Comparison of ENCODE assay signal across 8 mouse cellular contexts in the genomic region with DNA sequence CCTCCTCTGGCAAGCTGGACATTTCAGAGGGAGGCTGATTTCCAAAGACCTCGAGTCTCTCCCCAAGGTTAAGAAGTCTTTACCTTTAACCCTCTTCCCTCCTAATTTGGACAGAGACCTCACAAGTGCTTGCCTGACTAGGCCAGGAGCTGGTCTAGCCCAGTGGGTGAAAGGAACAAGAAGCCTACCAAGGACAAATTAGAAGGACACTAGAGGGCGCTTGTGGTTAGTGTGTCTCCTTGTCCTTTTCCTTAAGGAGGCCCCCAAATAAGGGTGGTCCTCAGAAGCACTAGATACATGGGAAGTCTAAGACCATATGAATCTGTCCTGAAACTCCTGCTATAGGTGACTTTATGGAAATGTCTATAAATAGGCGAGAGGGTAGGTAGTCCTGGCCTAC. TPM values are rescaled to one million over a fixed set of nuclear protein-coding genes. Genes with fewer than 3 reads are reported as not detected.
A peak's percentile ranks its signal among the peaks of the same experiment; 100 is the strongest.
DNase-seq lines count a peak whose midpoint lies in the region; ATAC-seq and TF ChIP-seq lines count a peak whose summit lies in the region.

No protein-coding gene starts in this region.

- peak overlapping the region; percentile 68 for H3K27ac ChIP-seq in heart, adult 2 months
- H3K27ac ChIP-seq in heart, embryonic 11.5 days (ENCODE audit: low read depth, low read length), result no peak overlapping the region

- no peak overlapping the region for H3K9ac ChIP-seq in heart, adult 2 months (ENCODE audit: low read depth, low read length)
- H3K9ac ChIP-seq in heart, embryonic 11.5 days (ENCODE audit: low read depth, low read length), result no peak overlapping the region

- no peak for ATAC-seq in heart, embryonic 11.5 days (replicated peaks; ENCODE audit: insufficient number of reproducible peaks, low FRiP score, low TSS enrichment)
- peak; percentile 48 for ATAC-seq in granulocyte monocyte progenitor cell, adult 5-6 weeks (replicated peaks; ENCODE audit: poor library complexity, severe bottlenecking)
- peak; percentile 57 for ATAC-seq in megakaryocyte progenitor cell, adult 5-6 weeks (replicated peaks; ENCODE audit: poor library complexity)

- peak in 1 of 2 experiments; percentile 39 for DNase-seq in heart, adult 2 months
- DNase-seq in urinary bladder, postnatal 14 days (ENCODE audit: low spot score), result peak; percentile 32
- no peak for DNase-seq in urinary bladder, adult 18-20 months (ENCODE audit: low spot score in 2 of 2)
- no peak for DNase-seq in right cerebral cortex, postnatal 4 days
- no peak for DNase-seq in layer of hippocampus, adult 9-11 months

- H3K36me3 ChIP-seq in heart, adult 2 months (ENCODE audit: control insufficient read depth, insufficient read depth, low read length), result peaks cover 26% of the 10 kb centered on the region
- H3K36me3 ChIP-seq in heart, embryonic 11.5 days (ENCODE audit: control insufficient read depth, insufficient read depth, low read length), result peaks cover 42% of the 10 kb centered on the region

- H3K79me2 ChIP-seq in heart, adult 2 months (replicated peaks; ENCODE audit: control insufficient read depth, insufficient read depth, low read length), result no peaks in the 10 kb centered on the region

- no peaks in the 10 kb centered on the region for H3K27me3 ChIP-seq in heart, adult 2 months (ENCODE audit: control insufficient read depth, insufficient read depth, low read length)
- H3K27me3 ChIP-seq in heart, embryonic 11.5 days (ENCODE audit: control insufficient read depth, insufficient read depth, low read length), result no peaks in the 10 kb centered on the region

- H3K9me3 ChIP-seq in heart, embryonic 11.5 days (replicated peaks; ENCODE audit: control insufficient read depth, low read length), result no peaks in the 10 kb centered on the region

- no peak overlapping the region for H3K4me3 ChIP-seq in heart, adult 2 months
- H3K4me3 ChIP-seq in heart, embryonic 11.5 days (ENCODE audit: low read depth, low read length), result no peak overlapping the region

- H3K4me1 ChIP-seq in heart, adult 2 months (ENCODE audit: control insufficient read depth, insufficient read depth, low read length), result 0 out of 2 replicates have a peak, but pooled peaks cover 1% of the 10 kb centered on the region
- peaks cover 1% of the 10 kb centered on the region; the same call in 1 of the 2 replicates for H3K4me1 ChIP-seq in heart, embryonic 11.5 days (ENCODE audit: control insufficient read depth, insufficient read depth, low read length)

- intact Hi-C loops in heart, adult 2 months (cut with DNase I), result loop anchor here (5.0 kb wide), 1 partner anchor 95 kb away; the partner anchor contains the start of gene Smarcc2

- no peak overlapping the region for H3K4me2 ChIP-seq in heart, embryonic 11.5 days

- TF ChIP-seq POLR2A in heart, adult 2 months (IDR thresholded peaks at IDR 0.05; ENCODE audit: insufficient read depth, low read depth, low read length), result 0 out of 2 replicates have a peak, but pooled peaks have one; percentile 19

- 40% methylated on average over 3 of the region's 3 CpGs for WGBS in heart, adult 2 months
- 41% methylated on average over 3 of the region's 3 CpGs for WGBS in heart, embryonic 11.5 days (ENCODE audit: insufficient replicate concordance)

- peak; percentile 73 for TF ChIP-seq CTCF in heart, adult 2 months (IDR thresholded peaks at IDR 0.05)

- TF ChIP-seq EP300 in heart, adult 2 months (IDR thresholded peaks at IDR 0.05; ENCODE audit: insufficient read depth, low read depth, low read length), result no peak

RNA-seq across cellular contexts. Expression of gene Coq10a, which starts 6.2 kb away (rescaled TPM):
- total RNA-seq in heart, adult 2 months (2021), result 100 to 1,000 TPM; 332 to 391 TPM
- 356 and 500 TPM in 2 replicates for polyA plus RNA-seq in heart, adult 2 months (2012; rRNA removed)
- polyA plus RNA-seq in heart, embryonic 11.5 days (2014; fragmentation: Nextera tagmentation; extraction: Ambion mirVana), result 12.6 and 14.0 TPM in 2 replicates
- 20.8 and 28.4 TPM in 2 replicates for total RNA-seq in granulocyte monocyte progenitor cell, adult 5-6 weeks (2014; fragmentation: Nextera tagmentation)
- total RNA-seq in granulocyte monocyte progenitor cell, adult 5-6 weeks (2017), result 6.8 and 7.9 TPM in 2 replicates
- 13.8 and 17.6 TPM in 2 replicates for total RNA-seq in megakaryocyte progenitor cell, adult 5-6 weeks (2015)
- 8.8 and 9.4 TPM in 2 replicates for total RNA-seq in megakaryocyte progenitor cell, adult 5-6 weeks (2017)

RNA-seq across cellular contexts. Expression of gene Ankrd52, which starts 14.3 kb away (rescaled TPM):
- total RNA-seq in heart, adult 2 months (2021), result 10 to 100 TPM; 41.8 to 47.5 TPM
- 29.2 and 34.6 TPM in 2 replicates for polyA plus RNA-seq in heart, adult 2 months (2012; rRNA removed)
- polyA plus RNA-seq in heart, embryonic 11.5 days (2014; fragmentation: Nextera tagmentation; extraction: Ambion mirVana), result 9.3 and 11.7 TPM in 2 replicates
- 58.1 and 60.1 TPM in 2 replicates for total RNA-seq in granulocyte monocyte progenitor cell, adult 5-6 weeks (2014; fragmentation: Nextera tagmentation)
- total RNA-seq in granulocyte monocyte progenitor cell, adult 5-6 weeks (2017), result 9.1 and 11.3 TPM in 2 replicates
- total RNA-seq in megakaryocyte progenitor cell, adult 5-6 weeks (2015), result 48.6 and 48.9 TPM in 2 replicates
- total RNA-seq in megakaryocyte progenitor cell, adult 5-6 weeks (2017), result 9.0 and 11.6 TPM in 2 replicates

RNA-seq across cellular contexts. Expression of gene Cs, which starts 25.0 kb away (rescaled TPM):
- 1,000 to 10,000 TPM in 1 of 2 experiments, 100 to 1,000 TPM in 1; 947 to 1,091 TPM for total RNA-seq in heart, adult 2 months (2021)
- polyA plus RNA-seq in heart, adult 2 months (2012; rRNA removed), result 1,148 and 1,658 TPM in 2 replicates
- polyA plus RNA-seq in heart, embryonic 11.5 days (2014; fragmentation: Nextera tagmentation; extraction: Ambion mirVana), result 424 and 466 TPM in 2 replicates
- 175 and 176 TPM in 2 replicates for total RNA-seq in granulocyte monocyte progenitor cell, adult 5-6 weeks (2014; fragmentation: Nextera tagmentation)
- total RNA-seq in granulocyte monocyte progenitor cell, adult 5-6 weeks (2017), result 104 and 114 TPM in 2 replicates
- total RNA-seq in megakaryocyte progenitor cell, adult 5-6 weeks (2015), result 172 and 181 TPM in 2 replicates
- 106 and 108 TPM in 2 replicates for total RNA-seq in megakaryocyte progenitor cell, adult 5-6 weeks (2017)

RNA-seq across cellular contexts. Expression of gene Slc39a5, which starts 38.5 kb away (rescaled TPM):
- total RNA-seq in heart, adult 2 months (2021), result not detected
- polyA plus RNA-seq in heart, adult 2 months (2012; rRNA removed), result not detected in 2 replicates
- polyA plus RNA-seq in heart, embryonic 11.5 days (2014; fragmentation: Nextera tagmentation; extraction: Ambion mirVana), result 0.52 TPM in 1 of 2 replicates, not detected in the other
- total RNA-seq in granulocyte monocyte progenitor cell, adult 5-6 weeks (2014; fragmentation: Nextera tagmentation), result not detected in 2 replicates
- total RNA-seq in granulocyte monocyte progenitor cell, adult 5-6 weeks (2017), result not detected in 2 replicates
- not detected in 2 replicates for total RNA-seq in megakaryocyte progenitor cell, adult 5-6 weeks (2015)
- not detected in 2 replicates for total RNA-seq in megakaryocyte progenitor cell, adult 5-6 weeks (2017)

RNA-seq across cellular contexts. Expression of gene Cnpy2, which starts 40.3 kb away (rescaled TPM):
- 10 to 100 TPM; 58.9 to 65.3 TPM for total RNA-seq in heart, adult 2 months (2021)
- polyA plus RNA-seq in heart, adult 2 months (2012; rRNA removed), result 27.8 and 48.0 TPM in 2 replicates
- polyA plus RNA-seq in heart, embryonic 11.5 days (2014; fragmentation: Nextera tagmentation; extraction: Ambion mirVana), result 206 and 224 TPM in 2 replicates
- 108 and 200 TPM in 2 replicates for total RNA-seq in granulocyte monocyte progenitor cell, adult 5-6 weeks (2014; fragmentation: Nextera tagmentation)
- 135 TPM in 2 replicates for total RNA-seq in granulocyte monocyte progenitor cell, adult 5-6 weeks (2017)
- 151 and 152 TPM in 2 replicates for total RNA-seq in megakaryocyte progenitor cell, adult 5-6 weeks (2015)
- total RNA-seq in megakaryocyte progenitor cell, adult 5-6 weeks (2017), result 132 and 144 TPM in 2 replicates

Comparison
In these comparisons a context has a peak if more than half of its experiments do, and no peak if none do; other contexts are left out.
1. RNA of gene Coq10a, which starts 6.2 kb away (total RNA-seq): 332 to 391 TPM in heart, adult 2 months; 6.8 to 28.4 TPM in granulocyte monocyte progenitor cell, adult 5-6 weeks and 8.8 to 17.6 TPM in megakaryocyte progenitor cell, adult 5-6 weeks; every median in the first group is over 10 times any median in the second.
2. RNA of gene Cs, which starts 25.0 kb away (total RNA-seq): 947 to 1,091 TPM in heart, adult 2 months; 106 to 181 TPM in megakaryocyte progenitor cell, adult 5-6 weeks and 104 to 176 TPM in granulocyte monocyte progenitor cell, adult 5-6 weeks; every median in the first group is over 4 times any median in the second.